Mouse (Mus musculus) cerebellum, adult 2 months (tissue): ENCODE data around the gene Ppp4r3a.

Experiments used
- CTCF ChIP-seq: fragments of 200-500 bp; IDR thresholded peaks from 2 replicates; pipeline ENCODE4 v1.5.1; 2011; ENCODE audit warnings: low read depth, mild to moderate bottlenecking, control low read depth, low read length, moderate library complexity, borderline replicate concordance; ENCODE audit not compliant: insufficient read depth
- POLR2A ChIP-seq: fragments of 200-500 bp; IDR thresholded peaks from 2 replicates; pipeline ENCODE4 v1.6.1; 2011; ENCODE audit warnings: low read length, control low read depth, borderline replicate concordance; ENCODE audit not compliant: insufficient read depth

DNA sequence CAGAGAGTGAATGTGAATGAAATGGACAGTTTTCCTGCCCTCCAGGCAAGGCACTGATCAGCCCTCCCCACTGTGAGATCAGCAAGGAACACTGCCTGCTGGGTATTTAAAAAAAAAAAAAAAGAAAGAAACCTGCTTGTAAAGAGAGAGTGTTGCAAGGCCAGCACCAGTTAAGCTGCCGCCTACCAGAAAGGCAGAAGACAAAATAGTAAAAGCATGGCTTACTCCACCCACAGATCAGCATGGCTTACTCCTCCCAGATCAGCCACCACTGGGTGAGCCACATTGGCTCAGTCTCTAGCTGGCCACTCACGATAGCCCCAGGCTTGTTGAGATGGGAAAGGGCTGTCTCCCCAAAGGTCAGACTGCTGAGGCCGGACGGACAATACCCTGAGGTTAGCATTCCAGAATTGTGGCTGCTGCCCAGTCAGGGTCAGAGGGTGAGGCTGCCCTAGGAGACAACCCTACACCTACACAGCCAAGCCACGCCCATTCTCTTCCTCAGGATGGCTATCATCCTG is 87.1 kb downstream of the Ppp4r3a start:
- TF ChIP-seq CTCF (no peak), POLR2A (no peak)
